Mouse (Mus musculus) activated CD4-positive, CD25-positive, alpha-beta regulatory T cell, adult 4 months (primary cell): Measurements from ENCODE around the gene Ephb1. TPM values are rescaled to one million over a fixed set of nuclear protein-coding genes. Genes with fewer than 3 reads are reported as not detected.

ENCODE experiments used
- ATAC-seq: one replicate; pipeline ENCODE4 v1.8.0; 2017
- polyA plus RNA-seq, 2 experiments: library from polyadenylated mRNA; unstranded; fragments of 100-300 nt; shearing (Covaris generic); gene quantifications; one replicate each; pipeline ENCODE4 v1.2.1; 2017

Ephb1 gene
- polyA plus RNA-seq, 2 experiments from 2014 or later, result not detected

DNA sequence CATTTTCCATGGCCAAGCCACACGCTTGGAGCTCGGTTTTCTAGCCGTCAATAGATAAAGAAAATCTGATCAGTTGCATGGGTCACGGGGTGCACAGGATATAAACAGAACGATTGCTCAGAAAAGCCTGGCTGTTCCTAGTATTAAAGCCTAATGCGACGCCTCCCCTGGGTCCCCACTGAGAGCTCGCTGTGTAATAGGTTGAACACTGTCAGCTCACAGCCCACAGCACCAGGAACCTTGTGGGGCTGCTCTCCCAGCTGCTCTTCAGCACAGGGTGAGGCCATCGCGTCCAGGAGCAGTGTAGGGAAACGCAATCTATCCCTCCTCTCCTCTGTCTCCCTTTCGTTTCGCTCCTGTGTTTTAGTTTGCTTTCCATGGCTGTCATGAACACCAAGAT lies 50.6 kb downstream of the Ephb1 start:
- no peak for ATAC-seq

DNA sequence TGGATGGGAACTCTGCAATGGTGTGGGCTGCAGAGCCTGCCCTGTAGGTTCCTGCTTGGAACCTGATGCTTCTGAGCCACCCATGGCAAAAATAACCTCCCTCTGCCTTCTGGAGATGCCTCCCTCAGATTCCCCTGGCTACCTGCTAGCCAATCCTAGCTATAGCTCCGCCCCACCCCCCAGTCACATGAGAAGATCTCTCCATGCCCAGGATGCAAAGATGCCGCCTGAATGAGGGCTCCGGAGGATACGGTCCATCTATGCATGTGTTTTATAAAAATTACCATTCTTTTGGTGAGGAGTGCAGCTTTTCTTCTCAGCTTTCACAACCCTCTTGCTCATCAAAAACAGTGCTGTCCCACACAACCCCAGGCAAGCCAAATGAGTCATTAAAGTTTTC lies 53.5 kb downstream of the Ephb1 start:
- no peak for ATAC-seq

DNA sequence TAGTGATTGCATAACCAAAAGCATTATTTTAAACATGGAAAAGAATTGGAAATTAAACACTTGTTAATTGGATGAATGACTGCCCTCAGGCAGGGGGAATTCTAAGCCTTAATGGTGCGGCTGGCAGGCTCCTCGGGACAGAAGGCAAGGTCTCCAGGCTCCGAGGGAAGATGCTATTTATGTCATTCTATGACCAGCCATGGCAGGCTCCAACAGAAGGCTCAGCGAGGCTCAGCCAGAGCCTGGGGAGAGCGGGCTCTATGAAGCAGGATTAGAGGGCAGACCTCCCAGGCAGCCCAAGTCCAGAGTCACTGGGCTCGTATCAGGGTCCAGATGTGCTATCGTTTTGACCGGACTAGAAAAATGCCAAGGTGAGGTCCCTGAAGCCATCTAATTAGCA lies 55.8 kb downstream of the Ephb1 start:
- ATAC-seq, result no peak

- no peak for ATAC-seq
Measured at GRCm38 (mm10) chr9:102297986-102298385, 56.5 kb downstream of the Ephb1 start.

DNA sequence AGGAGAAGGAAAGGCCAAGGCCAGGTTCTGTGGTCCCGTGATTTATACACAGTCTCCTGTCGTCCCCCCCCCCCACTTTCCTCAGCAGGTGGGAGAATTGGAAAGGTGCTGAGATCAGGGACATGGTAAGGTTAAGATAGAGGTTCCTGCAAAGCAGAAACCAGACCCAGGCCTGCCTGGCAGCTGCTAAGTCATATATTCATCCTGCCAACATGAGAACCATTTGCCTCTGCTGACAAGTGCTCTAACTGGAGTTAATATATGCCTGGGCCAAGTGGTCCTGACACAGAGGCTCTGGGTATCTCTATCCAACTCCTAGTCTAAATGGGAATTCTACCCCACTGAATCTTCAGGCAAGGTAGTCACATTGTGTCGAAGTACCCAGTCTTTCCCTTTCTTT lies 57.3 kb downstream of the Ephb1 start:
- ATAC-seq, result no peak

DNA sequence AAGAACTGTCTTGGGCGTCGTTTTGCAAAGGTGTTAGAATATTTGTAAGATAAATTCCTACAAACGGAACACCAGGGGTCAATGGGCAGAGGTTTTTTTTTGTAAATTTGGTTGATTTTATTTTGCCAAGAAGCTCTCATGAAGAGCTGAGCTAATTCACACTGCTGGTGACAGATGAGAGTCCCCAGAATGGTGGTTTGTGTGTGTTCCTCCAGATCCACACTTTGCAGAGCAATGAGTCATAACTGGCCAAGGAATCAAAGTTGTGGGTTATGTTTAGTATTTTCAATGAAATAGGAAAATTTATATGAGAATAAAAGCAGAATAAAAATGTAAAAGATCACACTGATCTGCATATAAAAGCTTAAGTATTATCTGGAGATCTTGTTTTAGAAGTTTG lies 60.9 kb downstream of the Ephb1 start:
- ATAC-seq, result no peak

- no peak for ATAC-seq
Measured at GRCm38 (mm10) chr9:102291230-102291629, 63.3 kb downstream of the Ephb1 start.

- no peak for ATAC-seq
Measured at GRCm38 (mm10) chr9:102288356-102288755, 66.1 kb downstream of the Ephb1 start.

GRCm38 (mm10) chr9:102275931-102276330 lies 78.6 kb downstream of the Ephb1 start:
- ATAC-seq, result no peak

- no peak for ATAC-seq
Measured at GRCm38 (mm10) chr9:102274016-102274415, 80.5 kb downstream of the Ephb1 start.

GRCm38 (mm10) chr9:102273469-102273808 lies 81.1 kb downstream of the Ephb1 start:
- no peak for ATAC-seq

- no peak for ATAC-seq
Measured at GRCm38 (mm10) chr9:102272731-102273468, 81.6 kb downstream of the Ephb1 start.

DNA sequence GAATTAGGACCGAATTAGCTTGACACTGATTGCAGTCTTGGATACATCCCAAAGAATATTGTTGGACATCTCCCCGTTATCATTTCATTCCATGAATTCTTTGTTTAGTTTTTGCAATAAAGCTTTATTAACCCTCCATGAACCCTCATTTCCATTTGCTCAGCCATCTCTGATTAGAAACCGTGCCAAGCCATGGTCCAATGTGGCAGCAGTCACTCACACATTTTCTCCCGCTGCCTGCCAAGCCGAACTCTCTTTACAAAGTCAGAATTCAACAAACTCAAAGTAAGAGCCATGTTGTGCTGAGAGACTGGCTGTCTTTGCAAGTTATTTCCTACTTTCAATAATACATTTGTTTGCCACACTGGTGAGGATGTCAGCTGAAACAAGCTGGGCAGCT lies 84.0 kb downstream of the Ephb1 start:
- ATAC-seq, result no peak

- ATAC-seq, result no peak
Measured at GRCm38 (mm10) chr9:102267311-102268027, 87.0 kb downstream of the Ephb1 start.

GRCm38 (mm10) chr9:102263760-102264159 lies 90.7 kb downstream of the Ephb1 start:
- no peak for ATAC-seq

GRCm38 (mm10) chr9:102262100-102262501 lies 92.4 kb downstream of the Ephb1 start:
- no peak for ATAC-seq

DNA sequence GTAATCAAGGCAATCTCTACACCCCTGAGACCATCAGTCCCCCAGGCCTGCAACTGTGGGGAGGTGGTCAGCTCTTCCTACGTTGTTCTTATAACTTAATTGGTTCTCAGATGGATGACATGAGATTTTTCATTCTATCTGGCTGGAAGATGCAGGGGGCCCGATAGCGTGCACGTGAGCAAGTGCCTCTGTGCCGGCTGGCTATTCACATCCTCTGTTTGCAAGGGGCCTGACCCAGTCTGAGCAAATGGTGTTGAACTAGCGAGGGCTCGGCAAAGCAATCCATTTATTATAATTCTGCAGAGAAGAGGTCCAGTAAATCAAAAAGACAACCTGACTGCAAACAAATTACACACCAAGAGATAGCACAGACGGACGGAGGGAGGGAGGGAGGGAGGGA lies 93.0 kb downstream of the Ephb1 start:
- ATAC-seq, result no peak

- ATAC-seq, result no peak
Measured at GRCm38 (mm10) chr9:102256407-102256806, 98.1 kb downstream of the Ephb1 start.

DNA sequence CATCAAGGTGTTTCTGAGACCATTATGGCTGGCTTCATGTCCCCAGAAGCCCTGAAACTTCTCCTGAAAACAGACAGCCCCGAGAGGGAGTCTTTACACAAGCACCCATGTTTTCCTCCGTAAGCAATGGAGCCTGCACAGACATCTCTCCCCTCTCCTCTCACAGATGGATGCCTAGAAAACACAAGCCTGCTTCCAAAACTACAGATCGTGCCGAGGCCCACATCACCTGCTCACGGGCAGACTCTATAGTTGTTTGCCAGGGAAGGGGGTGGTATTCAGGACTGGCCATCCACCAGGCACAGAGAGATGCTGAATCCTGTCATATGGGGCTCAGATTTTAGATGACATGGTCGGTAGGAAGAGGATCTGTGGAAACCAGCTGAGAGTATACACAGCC lies 98.7 kb downstream of the Ephb1 start:
- ATAC-seq, result no peak

DNA sequence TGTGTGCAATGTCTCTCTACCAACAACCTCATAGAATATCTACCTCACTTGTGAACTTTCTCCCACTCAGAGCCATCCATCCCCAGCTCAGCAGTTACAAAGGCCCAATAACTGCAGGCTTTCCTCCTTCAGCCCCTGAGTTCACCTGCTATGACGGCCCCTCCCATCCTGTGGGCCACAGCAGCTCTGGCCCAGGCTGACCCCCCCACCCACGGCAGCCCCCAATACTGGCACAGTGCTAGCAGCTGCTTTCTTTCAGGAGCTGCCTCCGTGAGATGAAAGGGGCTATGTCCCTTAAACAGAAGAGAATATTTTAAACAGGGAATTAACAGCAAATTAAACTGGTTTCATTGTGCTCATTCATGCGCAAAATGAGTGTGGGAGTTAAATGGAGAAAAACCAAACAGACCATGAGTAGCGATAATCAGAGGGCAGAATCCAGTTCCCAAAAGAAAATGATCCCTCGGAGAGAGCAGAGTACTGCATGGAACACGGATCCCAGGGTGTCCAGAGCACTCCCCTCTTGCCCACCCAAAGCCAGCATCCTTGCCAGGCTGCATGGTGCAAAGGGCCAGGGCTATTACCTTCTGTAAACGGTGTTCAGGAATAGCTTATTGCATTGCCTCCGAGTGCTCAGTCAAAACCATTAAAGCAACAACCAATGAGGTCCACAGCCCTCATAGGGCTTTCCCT lies 105.2 kb downstream of the Ephb1 start:
- ATAC-seq, result no peak

GRCm38 (mm10) chr9:102245551-102245950 lies 108.9 kb downstream of the Ephb1 start:
- ATAC-seq, result no peak

DNA sequence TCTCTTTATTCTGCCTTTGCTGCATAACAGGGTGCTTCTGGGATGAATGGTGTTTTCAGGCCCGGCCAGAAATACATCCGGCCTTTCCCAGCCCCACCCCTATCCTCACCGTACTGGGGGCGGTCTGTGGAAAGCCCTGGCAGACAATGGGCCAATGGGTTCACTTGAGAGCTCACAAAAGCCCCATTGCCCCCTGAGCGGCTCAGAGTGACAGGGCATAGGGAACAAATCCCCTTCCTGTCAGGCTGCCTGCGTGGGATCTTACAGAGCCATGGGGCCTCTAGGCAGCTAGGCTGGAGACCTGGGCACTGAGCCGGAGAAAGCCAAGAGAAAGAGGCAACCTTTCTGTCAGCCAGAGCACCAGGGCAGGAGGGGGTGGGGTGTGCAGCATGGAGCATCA lies 111.2 kb downstream of the Ephb1 start:
- no peak for ATAC-seq

- no peak for ATAC-seq
Measured at GRCm38 (mm10) chr9:102241546-102241945, 112.9 kb downstream of the Ephb1 start.

- ATAC-seq, result no peak
Measured at GRCm38 (mm10) chr9:102240215-102240614, 114.3 kb downstream of the Ephb1 start.
